Mouse (Mus musculus) Patski (cell line): ENCODE results near the gene Tmem196. TPM values are rescaled to one million over a fixed set of nuclear protein-coding genes. Genes with fewer than 3 reads are reported as not detected.
A peak's percentile ranks its signal among the peaks of the same experiment; 100 is the strongest.

ENCODE experiments used
- ATAC-seq: fragments of 100-300 bp; one replicate; pipeline ENCODE4 v1.8.0; 2021
- CTCF ChIA-PET: fragments of 350-600 bp; sonication (Branson Sonifier 250); formaldehyde crosslinking; loops from one replicate; lab custom pipeline; 2022; ENCODE audit warnings: inconsistent platforms; lab: Charles Lee
- POLR2A ChIA-PET: fragments of 350-600 bp; sonication (Branson Sonifier 250); formaldehyde crosslinking; loops from one replicate; lab custom pipeline; 2022; ENCODE audit warnings: antibody characterized with exemption, inconsistent platforms; lab: Charles Lee
- DNase-seq: peaks from one replicate; pipeline ENCODE4 v3.0.0-alpha.2; 2011; ENCODE audit warnings: low read depth, low spot score
- H3K27me3 ChIP-seq: fragments of 371-371 bp; one replicate; pipeline ENCODE4 v1.5.1; 2021
- CTCF ChIP-seq: fragments of 100-300 bp; IDR thresholded peaks from one replicate; pipeline ENCODE4 v1.5.1; 2021
- in situ Hi-C: fragments of 300-500 bp; cut with MboI; formaldehyde crosslinking; loops from 3 replicates; pipeline ENCODE4 v1.11.1; 2018; ENCODE audit warnings: low pct_unique_long_range_greater_than_20kb, mixed read lengths
- polyA plus RNA-seq: library from polyadenylated mRNA; unstranded; gene quantifications from one replicate; pipeline ENCODE4 v1.2.3, GENCODE M21; 2021

Gene Tmem196
- not detected for polyA plus RNA-seq

DNA sequence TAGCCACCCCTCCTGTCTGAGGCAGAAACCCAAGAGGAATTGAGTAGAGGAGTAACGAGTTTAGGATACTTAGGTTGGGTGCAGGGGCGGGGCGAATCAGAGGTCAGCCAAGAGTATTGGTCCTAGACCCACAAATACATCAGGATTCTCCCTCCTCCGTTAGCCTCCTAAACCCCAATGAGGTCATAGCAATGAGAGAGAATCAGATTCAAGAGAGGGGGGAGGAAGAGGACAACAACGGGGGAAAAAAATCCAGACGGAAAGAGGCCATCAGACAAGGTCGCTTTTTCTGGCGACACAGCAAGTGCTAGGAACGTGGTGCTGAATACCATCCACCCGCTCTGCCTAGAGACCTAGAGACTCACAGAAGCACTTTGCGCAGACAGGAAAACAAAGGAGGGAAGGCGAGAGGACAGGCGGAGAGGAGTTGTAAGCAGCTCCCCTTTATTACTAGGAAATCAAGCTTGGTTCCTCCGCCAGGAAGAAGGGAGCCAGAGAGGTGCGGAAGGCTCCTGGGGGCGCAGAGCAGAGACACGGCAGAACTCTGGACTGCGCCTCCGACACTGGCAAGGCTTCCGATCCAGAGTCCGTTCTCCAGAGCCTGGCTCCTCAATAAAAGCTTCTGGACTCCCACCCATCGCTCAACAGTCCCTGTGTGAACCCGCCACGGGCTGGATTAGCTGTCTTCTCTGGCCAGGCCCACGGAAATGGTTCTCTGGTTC, at the start of gene Tmem196:
TSS of gene Tmem196 (plus strand) at position 234 of the 722 bp plus-strand sequence.
- DNase-seq (no peak), ATAC-seq (peak; percentile 21)
- peaks cover 40% of the 10 kb centered on the region for H3K27me3 ChIP-seq
- in situ Hi-C loops: no loop called here
- ChIA-PET POLR2A (no interaction called here), CTCF (no interaction called here)
- no peak for TF ChIP-seq CTCF

DNA sequence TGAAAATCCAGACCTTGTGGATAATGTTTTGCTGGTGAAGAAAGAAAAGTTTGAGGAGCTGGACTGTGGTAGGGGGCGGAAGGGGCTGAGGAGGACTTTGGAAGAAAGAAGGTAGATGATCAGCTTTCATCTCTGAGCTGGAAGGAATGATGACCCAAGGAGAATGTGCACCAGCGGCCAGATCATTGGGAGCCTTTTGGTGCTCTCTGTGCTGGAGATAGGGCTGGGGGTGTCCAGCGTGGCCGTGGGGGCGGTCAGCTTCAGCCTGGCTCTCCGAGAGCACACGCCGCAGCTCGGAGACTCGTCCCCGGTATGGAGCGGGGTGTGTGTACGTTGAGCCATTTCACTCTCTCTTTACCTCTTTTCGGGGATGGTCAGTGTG, 680 bp downstream of the Tmem196 start:
- ChIA-PET POLR2A (no interaction called here), CTCF (no interaction called here)
- peaks cover 43% of the 10 kb centered on the region for H3K27me3 ChIP-seq
- DNase-seq: no peak
- TF ChIP-seq CTCF: no peak
- ATAC-seq: no peak
- in situ Hi-C loops: no loop called here

GRCm38 (mm10) chr12:119957041-119957440, 11.4 kb downstream of the Tmem196 start:
- in situ Hi-C loops: no loop called here
- ChIA-PET CTCF (no interaction called here), POLR2A (no interaction called here)
- TF ChIP-seq CTCF: no peak
- peaks cover 19% of the 10 kb centered on the region for H3K27me3 ChIP-seq
- DNase-seq (no peak), ATAC-seq (no peak)

DNA sequence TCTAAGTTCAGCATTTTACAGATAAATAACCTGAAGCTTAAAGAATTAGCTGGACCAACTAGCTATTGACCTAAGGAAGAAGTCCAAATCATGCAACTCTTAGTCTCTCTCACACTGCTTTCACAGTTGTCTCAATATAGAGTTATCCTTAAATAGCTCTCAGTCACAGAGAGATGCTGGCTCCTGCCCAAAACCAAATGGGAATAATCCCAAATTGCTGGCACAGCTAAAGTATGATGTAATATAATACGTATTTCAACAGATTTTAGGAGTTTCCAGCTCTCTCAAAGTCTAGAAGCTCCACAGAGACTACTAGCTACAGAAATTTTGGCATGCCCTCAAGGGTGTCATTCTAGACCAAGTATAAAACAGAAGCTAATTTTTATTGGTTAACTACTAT, 15.1 kb downstream of the Tmem196 start:
- TF ChIP-seq CTCF: no peak
- POLR2A ChIA-PET: no interaction called here
- no peak for ATAC-seq
- CTCF ChIA-PET: interaction anchor here (1.0 kb wide), 1 partner anchor 1030 kb away, joined by 3 read pairs; no protein-coding TSS in a partner anchor
- no peak for DNase-seq
- peaks cover 19% of the 10 kb centered on the region for H3K27me3 ChIP-seq
- in situ Hi-C loops: no loop called here

DNA sequence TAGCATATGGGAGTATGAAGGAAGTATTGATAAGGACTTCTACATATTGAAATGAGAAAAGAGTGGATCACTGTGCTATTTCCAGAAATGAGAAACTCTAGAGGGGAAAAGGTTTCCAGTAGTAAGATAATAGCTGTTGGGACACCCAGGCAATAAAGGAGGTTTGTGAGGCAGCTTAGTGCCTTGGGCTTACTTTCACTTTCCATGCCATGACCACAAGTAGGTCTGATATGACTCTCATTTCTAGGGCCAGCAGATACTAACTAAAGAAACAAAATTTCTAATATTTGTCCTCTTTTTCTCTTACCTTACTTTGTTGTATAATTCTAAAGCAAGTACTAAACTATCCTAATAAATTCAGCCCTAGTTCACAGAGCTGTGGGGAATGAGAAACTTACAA, 19.8 kb downstream of the Tmem196 start:
- ChIA-PET POLR2A (no interaction called here), CTCF (no interaction called here)
- in situ Hi-C loops: no loop called here
- peaks cover 10% of the 10 kb centered on the region for H3K27me3 ChIP-seq
- DNase-seq: no peak
- no peak for TF ChIP-seq CTCF
- ATAC-seq: no peak

- POLR2A ChIA-PET: no interaction called here
- DNase-seq (no peak), ATAC-seq (no peak)
- CTCF ChIA-PET: no interaction called here
- in situ Hi-C loops: no loop called here
- H3K27me3 ChIP-seq: peaks cover 10% of the 10 kb centered on the region
- no peak for TF ChIP-seq CTCF
Measured at GRCm38 (mm10) chr12:119970068-119970467, 24.4 kb downstream of the Tmem196 start.

GRCm38 (mm10) chr12:119981731-119982130, 36.1 kb downstream of the Tmem196 start:
- in situ Hi-C loops: no loop called here
- POLR2A ChIA-PET: no interaction called here
- peaks cover 30% of the 10 kb centered on the region for H3K27me3 ChIP-seq
- CTCF ChIA-PET: interaction anchor here (1.1 kb wide), 1 partner anchor 1051 kb away, joined by 4 read pairs; no protein-coding TSS in a partner anchor
- DNase-seq: no peak
- no peak for ATAC-seq
- TF ChIP-seq CTCF: peak; percentile 60

- CTCF ChIA-PET: no interaction called here
- POLR2A ChIA-PET: no interaction called here
- peaks cover 6% of the 10 kb centered on the region for H3K27me3 ChIP-seq
- DNase-seq (no peak), ATAC-seq (no peak)
- in situ Hi-C loops: no loop called here
- TF ChIP-seq CTCF: no peak
Measured at GRCm38 (mm10) chr12:119998267-119998666, 52.6 kb downstream of the Tmem196 start.

GRCm38 (mm10) chr12:120004280-120004679, 58.7 kb downstream of the Tmem196 start:
- ATAC-seq (no peak), DNase-seq (no peak)
- ChIA-PET CTCF (no interaction called here), POLR2A (no interaction called here)
- TF ChIP-seq CTCF: no peak
- in situ Hi-C loops: no loop called here
- H3K27me3 ChIP-seq: peaks cover 16% of the 10 kb centered on the region

- ChIA-PET POLR2A (no interaction called here), CTCF (no interaction called here)
- peaks cover 54% of the 10 kb centered on the region for H3K27me3 ChIP-seq
- in situ Hi-C loops: no loop called here
- ATAC-seq (no peak), DNase-seq (no peak)
- no peak for TF ChIP-seq CTCF
Measured at GRCm38 (mm10) chr12:120014768-120015167, 69.1 kb downstream of the Tmem196 start.

DNA sequence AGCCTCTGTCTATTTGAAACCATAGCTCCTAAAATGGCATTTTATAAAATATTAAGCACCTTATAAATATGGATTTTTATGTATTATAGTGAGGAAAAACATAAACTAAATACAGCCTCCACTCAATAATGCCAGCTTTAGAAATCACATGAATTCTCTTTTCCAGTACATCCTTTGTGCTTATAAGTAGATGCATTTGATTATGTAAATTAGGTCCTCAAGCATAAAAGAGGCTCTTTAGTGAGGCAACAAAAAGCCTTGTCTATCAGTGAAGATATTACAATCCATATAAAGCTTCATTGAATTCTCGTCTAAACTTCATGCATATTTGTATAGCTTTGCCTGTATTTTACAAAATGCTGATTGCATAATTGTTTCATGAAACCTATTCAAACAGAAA, 69.6 kb downstream of the Tmem196 start:
- H3K27me3 ChIP-seq: peaks cover 57% of the 10 kb centered on the region
- CTCF ChIA-PET: no interaction called here
- no peak for TF ChIP-seq CTCF
- DNase-seq: no peak
- no peak for ATAC-seq
- POLR2A ChIA-PET: no interaction called here
- in situ Hi-C loops: no loop called here
